Mouse (Mus musculus) C2C12 (cell line): ENCODE data around the gene Pf4.

Source experiments
- CEBPB ChIP-seq: IDR thresholded peaks from one replicate; pipeline ENCODE4 v1.6.1; 2011; ENCODE audit warnings: low read depth, mild to moderate bottlenecking, control low read depth, moderate library complexity
- CTCF ChIP-seq: IDR thresholded peaks from one replicate; pipeline ENCODE4 v1.5.1; 2011; ENCODE audit not compliant: control insufficient read depth, insufficient read depth, insufficient read length
- FOSL1 ChIP-seq: IDR thresholded peaks from one replicate; pipeline ENCODE4 v1.8.0; 2011; ENCODE audit warnings: mild to moderate bottlenecking, low read length; ENCODE audit not compliant: poor library complexity, insufficient read depth, severe bottlenecking
- MAX ChIP-seq: IDR thresholded peaks from one replicate; pipeline ENCODE4 v1.6.1; 2011; ENCODE audit warnings: mild to moderate bottlenecking, control low read depth
- MYOD1 ChIP-seq: IDR thresholded peaks from one replicate; pipeline ENCODE4 v1.6.1; 2011; ENCODE audit warnings: low read depth; ENCODE audit not compliant: control insufficient read depth, insufficient read length
- USF1 ChIP-seq: IDR thresholded peaks from one replicate; pipeline ENCODE4 v1.6.1; 2011; ENCODE audit warnings: low read depth, mild to moderate bottlenecking, control low read depth, moderate library complexity

- TF ChIP-seq CTCF (no peak), MAX (no peak), FOSL1 (no peak), CEBPB (no peak), USF1 (no peak), MYOD1 (no peak)
These were observed 14.1 kb upstream of the Pf4 start for GRCm38 (mm10) chr5:90758020-90758605.
